Comparison of ENCODE assay signal across 8 mouse cellular contexts in genomic region chr2:164938146-164939091, GRCm38 (mm10). TPM values are rescaled to one million over a fixed set of nuclear protein-coding genes. Genes with fewer than 3 reads are reported as not detected.
A peak's percentile ranks its signal among the peaks of the same experiment; 100 is the strongest.
DNase-seq lines count a peak whose midpoint lies in the region; ATAC-seq and TF ChIP-seq lines count a peak whose summit lies in the region.

No protein-coding gene starts in this region.

- H3K27ac ChIP-seq in embryonic facial prominence, embryonic 10.5 days (replicated peaks), result 0 out of 2 replicates have a peak overlapping the region, but pooled peaks have one; percentile 19
- H3K27ac ChIP-seq in lung, postnatal 0 days (ENCODE audit: low read length), result no peak overlapping the region

- H3K9me3 ChIP-seq in embryonic facial prominence, embryonic 10.5 days, result no peaks in the 10 kb centered on the region
- no peaks in the 10 kb centered on the region for H3K9me3 ChIP-seq in lung, postnatal 0 days (ENCODE audit: low read length)

- peak; percentile 86 for DNase-seq in CD4-positive helper T cell, adult 2 months (ENCODE audit: low read depth, low spot score)
- DNase-seq in Muller cell, postnatal 12 days (ENCODE audit: inconsistent ontology term), result peak; percentile 71
- peak; percentile 69 for DNase-seq in embryonic facial prominence, embryonic 10.5 days (ENCODE audit: low spot score)
- peak; percentile 46 to 60 for DNase-seq in layer of hippocampus, adult 8-10 months (ENCODE audit: low spot score in 2 of 2)
- peak; percentile 51 for DNase-seq in lung, postnatal 0 days (ENCODE audit: low spot score)
- DNase-seq in right cerebral cortex, postnatal 4 days, result peak; percentile 53

- no peak for TF ChIP-seq EP300 in lung, postnatal 0 days (IDR thresholded peaks at IDR 0.05)

- H3K36me3 ChIP-seq in embryonic facial prominence, embryonic 10.5 days (replicated peaks), result no peaks in the 10 kb centered on the region
- H3K36me3 ChIP-seq in lung, postnatal 0 days (ENCODE audit: insufficient read depth, low read length), result no peaks in the 10 kb centered on the region

- peaks cover 63% of the 10 kb centered on the region for H3K4me1 ChIP-seq in embryonic facial prominence, embryonic 10.5 days
- H3K4me1 ChIP-seq in lung, postnatal 0 days (ENCODE audit: insufficient read depth, low read depth, low read length), result no peaks in the 10 kb centered on the region

- peak overlapping the region; percentile 58 for H3K4me2 ChIP-seq in lung, postnatal 0 days (replicated peaks; ENCODE audit: low read depth, low read length)

- ATAC-seq in hematopoietic stem cell, adult 5-6 weeks (replicated peaks in 1 of 2; ENCODE audit: insufficient read depth in 1 of 2, low FRiP score in 2 of 2, low TSS enrichment in 1 of 2, low read depth in 1 of 2, poor library complexity in 2 of 2, severe bottlenecking in 2 of 2), result peak; percentile 23 to 50
- peak; percentile 79 for ATAC-seq in lung, postnatal 0 days
- no peak for ATAC-seq in erythroid progenitor cell, adult 5-6 weeks (replicated peaks; ENCODE audit: low FRiP score, poor library complexity, severe bottlenecking)

- TF ChIP-seq CTCF in lung, postnatal 0 days (IDR thresholded peaks at IDR 0.05), result no peak

- H3K9ac ChIP-seq in lung, postnatal 0 days (replicated peaks; ENCODE audit: low read depth), result no peak overlapping the region

- 3% methylated on average over 39 of the region's 39 CpGs for WGBS in embryonic facial prominence, embryonic 10.5 days
- 4% methylated on average over 38 of the region's 39 CpGs for WGBS in lung, postnatal 0 days

- peak overlapping the region; percentile 54 for H3K4me3 ChIP-seq in embryonic facial prominence, embryonic 10.5 days
- peak overlapping the region; percentile 33 for H3K4me3 ChIP-seq in lung, postnatal 0 days (ENCODE audit: low read depth, low read length)

- H3K27me3 ChIP-seq in embryonic facial prominence, embryonic 10.5 days (replicated peaks; ENCODE audit: low read depth, poor library complexity, severe bottlenecking), result peaks cover 83% of the 10 kb centered on the region
- H3K27me3 ChIP-seq in lung, postnatal 0 days (replicated peaks; ENCODE audit: insufficient read depth, low read length), result peaks cover 25% of the 10 kb centered on the region

RNA-seq across cellular contexts. Expression of gene Mmp9, which starts 2.2 kb away (rescaled TPM):
- 0.28 and 0.77 TPM in 2 replicates for polyA plus RNA-seq in embryonic facial prominence, embryonic 10.5 days (2016; fragmentation: Nextera tagmentation; extraction: Ambion mirVana)
- total RNA-seq in hematopoietic stem cell, adult 5-6 weeks (2017), result 15.3 and 37.5 TPM in 2 replicates
- total RNA-seq in layer of hippocampus, adult 8-10 months (2022), result 1 to 10 TPM; 1.5 to 2.2 (median 2.0) TPM
- 4.5 and 5.6 TPM in 2 replicates for polyA plus RNA-seq in lung, postnatal 0 days (2015; fragmentation: Nextera tagmentation; extraction: Ambion mirVana)
- total RNA-seq in erythroid progenitor cell, adult 5-6 weeks (2015; ENCODE audit: low replicate concordance), result 41.1 and 44.7 TPM in 2 replicates
- 21.5 and 25.3 TPM in 2 replicates for total RNA-seq in erythroid progenitor cell, adult 5-6 weeks (2017; ENCODE audit: low replicate concordance)

RNA-seq across cellular contexts. Expression of gene Slc12a5, which starts 22.2 kb away (rescaled TPM):
- polyA plus RNA-seq in embryonic facial prominence, embryonic 10.5 days (2016; fragmentation: Nextera tagmentation; extraction: Ambion mirVana), result 1.5 and 1.7 TPM in 2 replicates
- total RNA-seq in hematopoietic stem cell, adult 5-6 weeks (2017), result 0.45 and 0.63 TPM in 2 replicates
- 100 to 1,000 TPM; 370 to 437 (median 422) TPM for total RNA-seq in layer of hippocampus, adult 8-10 months (2022)
- 0.84 and 1.0 TPM in 2 replicates for polyA plus RNA-seq in lung, postnatal 0 days (2015; fragmentation: Nextera tagmentation; extraction: Ambion mirVana)
- not detected in 2 replicates for total RNA-seq in erythroid progenitor cell, adult 5-6 weeks (2015; ENCODE audit: low replicate concordance)
- not detected in 2 replicates for total RNA-seq in erythroid progenitor cell, adult 5-6 weeks (2017; ENCODE audit: low replicate concordance)

RNA-seq across cellular contexts. Expression of gene Zfp335, which starts 26.9 kb away (rescaled TPM):
- polyA plus RNA-seq in embryonic facial prominence, embryonic 10.5 days (2016; fragmentation: Nextera tagmentation; extraction: Ambion mirVana), result 17.4 and 18.2 TPM in 2 replicates
- 6.6 and 10.5 TPM in 2 replicates for total RNA-seq in hematopoietic stem cell, adult 5-6 weeks (2017)
- 10 to 100 TPM; 24.8 to 33.0 (median 29.0) TPM for total RNA-seq in layer of hippocampus, adult 8-10 months (2022)
- polyA plus RNA-seq in lung, postnatal 0 days (2015; fragmentation: Nextera tagmentation; extraction: Ambion mirVana), result 5.0 and 5.2 TPM in 2 replicates
- 25.2 and 25.6 TPM in 2 replicates for total RNA-seq in erythroid progenitor cell, adult 5-6 weeks (2015; ENCODE audit: low replicate concordance)
- total RNA-seq in erythroid progenitor cell, adult 5-6 weeks (2017; ENCODE audit: low replicate concordance), result 14.9 and 16.3 TPM in 2 replicates

RNA-seq across cellular contexts. Expression of gene Pcif1, which starts 59.3 kb away (rescaled TPM):
- polyA plus RNA-seq in embryonic facial prominence, embryonic 10.5 days (2016; fragmentation: Nextera tagmentation; extraction: Ambion mirVana), result 77.2 and 81.2 TPM in 2 replicates
- 19.7 and 23.4 TPM in 2 replicates for total RNA-seq in hematopoietic stem cell, adult 5-6 weeks (2017)
- total RNA-seq in layer of hippocampus, adult 8-10 months (2022), result 10 to 100 TPM; 40.5 to 62.8 (median 49.0) TPM
- 60.9 and 71.3 TPM in 2 replicates for polyA plus RNA-seq in lung, postnatal 0 days (2015; fragmentation: Nextera tagmentation; extraction: Ambion mirVana)
- total RNA-seq in erythroid progenitor cell, adult 5-6 weeks (2015; ENCODE audit: low replicate concordance), result 57.7 and 71.3 TPM in 2 replicates
- total RNA-seq in erythroid progenitor cell, adult 5-6 weeks (2017; ENCODE audit: low replicate concordance), result 36.3 and 42.7 TPM in 2 replicates

Comparison
In these comparisons a context has a peak if more than half of its experiments do, and no peak if none do; other contexts are left out.
1. RNA of gene Slc12a5, which starts 22.2 kb away (total RNA-seq): 370 to 437 TPM in layer of hippocampus, adult 8-10 months; 0.45 to 0.63 TPM in hematopoietic stem cell, adult 5-6 weeks and not detected in erythroid progenitor cell, adult 5-6 weeks; every median in the first group is over 100 times any median in the second.
2. Peak in every context shown above with its lines, with median percentiles within 50 percentile points of each other: DNase-seq.